Mouse (Mus musculus) liver, embryonic 15.5 days (tissue): ENCODE data around the gene Cep57l1. TPM values are rescaled to one million over a fixed set of nuclear protein-coding genes. Genes with fewer than 3 reads are reported as not detected.

ENCODE experiments used
- ATAC-seq: fragments of 200-750 bp; cut with Nextera tagmentation; 2 replicates; pipeline ENCODE4 v1.8.0; 2017; ENCODE audit warnings: moderate number of reproducible peaks, mild to moderate bottlenecking, moderate library complexity; ENCODE audit not compliant: insufficient read depth
- H3K27ac ChIP-seq: fragments of 300-500 bp; sonication (generic); replicated peaks from 2 replicates; pipeline ENCODE4 v1.5.1; 2015; ENCODE audit warnings: mild to moderate bottlenecking, inconsistent platforms
- H3K27me3 ChIP-seq: fragments of 300-500 bp; sonication (generic); 2 replicates; pipeline ENCODE4 v1.6.1; 2015; ENCODE audit warnings: mild to moderate bottlenecking, inconsistent platforms
- H3K36me3 ChIP-seq: fragments of 300-500 bp; sonication (generic); replicated peaks from 2 replicates; pipeline ENCODE4 v1.6.1; 2015; ENCODE audit warnings: moderate library complexity, mild to moderate bottlenecking, inconsistent platforms
- H3K4me1 ChIP-seq: fragments of 300-500 bp; sonication (generic); replicated peaks from 2 replicates; pipeline ENCODE4 v1.6.1; 2015; ENCODE audit warnings: inconsistent platforms
- H3K4me2 ChIP-seq: fragments of 300-500 bp; sonication (generic); 2 replicates; pipeline ENCODE4 v1.6.1; 2015; ENCODE audit warnings: moderate library complexity, mild to moderate bottlenecking, inconsistent platforms
- H3K4me3 ChIP-seq: fragments of 300-500 bp; sonication (generic); replicated peaks from 2 replicates; pipeline ENCODE4 v1.5.1; 2015; ENCODE audit warnings: mild to moderate bottlenecking, inconsistent platforms
- H3K9ac ChIP-seq: fragments of 300-500 bp; sonication (generic); 2 replicates; pipeline ENCODE4 v1.6.1; 2015; ENCODE audit warnings: moderate library complexity, mild to moderate bottlenecking, inconsistent platforms
- H3K9me3 ChIP-seq: fragments of 300-500 bp; sonication (generic); replicated peaks from 2 replicates; pipeline ENCODE4 v1.6.1; 2016; ENCODE audit warnings: inconsistent platforms
- WGBS: fragments of 180-500 bp; shearing (Covaris S2); methylation state at CpG from one replicate; pipeline ENCODE4 v1.1.7; 2015; ENCODE audit warnings: mixed read lengths; ENCODE audit not compliant: insufficient replicate concordance; 5-methylcytosine and 5-hydroxymethylcytosine counted together
- microRNA-seq: library from miRNA; unstranded; fragments of <30 nt; microRNA quantifications from one replicate; pipeline ENCODE4, GENCODE M21; 2016
- polyA plus RNA-seq: library from polyadenylated mRNA; unstranded; fragments of >200 nt; fragmentation: Nextera tagmentation; extraction: Ambion mirVana; gene quantifications from 2 replicates; pipeline ENCODE4 v1.2.1, GENCODE M21; 2015

Gene Cep57l1
- polyA plus RNA-seq, 1 experiment from 2014 or later: 13.3 TPM

DNA sequence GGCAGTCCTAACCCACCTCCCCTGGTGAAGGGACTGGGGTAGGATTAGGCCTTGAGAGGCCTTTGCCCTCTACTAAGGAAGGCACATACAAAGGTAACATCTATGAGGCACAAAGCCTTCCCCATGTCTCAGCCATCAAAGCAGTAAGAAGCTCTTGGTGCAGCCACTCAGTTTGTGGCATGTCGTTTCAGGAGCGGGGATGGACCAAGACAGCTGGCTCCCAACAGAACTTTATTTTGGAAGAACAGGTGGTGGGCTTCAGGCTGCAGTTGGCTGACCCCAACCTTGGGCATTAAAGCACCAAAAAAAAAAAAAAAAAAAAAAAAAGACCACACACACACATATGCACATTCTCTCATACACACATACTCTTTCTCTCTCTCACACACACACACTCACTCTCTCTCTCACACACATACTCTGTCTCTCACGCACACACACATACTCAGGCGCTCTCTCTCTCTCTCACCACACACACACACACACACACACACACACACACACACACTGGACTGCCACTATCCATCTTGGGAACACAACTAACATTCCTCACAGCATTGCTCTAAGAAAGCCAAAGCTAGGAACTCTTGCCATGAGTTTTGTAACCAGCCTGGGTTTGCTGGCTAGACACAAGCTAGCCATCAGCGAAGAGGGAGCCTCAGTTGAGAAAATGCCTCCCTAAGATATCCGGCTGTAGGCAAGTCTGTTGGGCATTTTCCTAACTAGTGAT is 133.7 kb downstream of the Cep57l1 start:
- H3K27ac ChIP-seq: no peak overlapping the region
- H3K27me3 ChIP-seq: no peaks in the 10 kb centered on the region
- 68% methylated on average over 6 of the region's 6 CpGs for WGBS
- ATAC-seq: no peak
- H3K4me2 ChIP-seq: no peak overlapping the region
- no peak overlapping the region for H3K9ac ChIP-seq
- no peaks in the 10 kb centered on the region for H3K36me3 ChIP-seq
- H3K4me1 ChIP-seq: peaks cover 3% of the 10 kb centered on the region; the same call in 1 of the 2 replicates
- H3K9me3 ChIP-seq: no peaks in the 10 kb centered on the region
- no peak overlapping the region for H3K4me3 ChIP-seq

DNA sequence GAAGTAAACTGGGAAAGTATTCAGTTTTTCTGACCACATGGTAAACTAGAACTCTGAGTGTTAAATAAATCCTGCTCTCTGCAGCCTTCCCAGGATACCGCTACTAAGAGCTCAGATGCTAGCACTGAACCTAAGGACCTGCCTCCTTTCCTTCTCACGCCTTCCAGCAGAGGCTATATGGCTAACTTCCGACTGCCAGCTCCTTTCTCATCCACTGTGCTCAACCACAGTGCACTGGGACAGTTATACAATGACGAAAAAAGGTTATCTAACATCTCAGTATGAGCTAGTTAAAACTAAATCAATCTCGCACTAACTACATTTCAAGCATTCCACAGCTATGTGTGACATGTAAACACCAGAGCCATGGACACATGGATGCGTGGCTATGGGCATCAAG is 134.4 kb downstream of the Cep57l1 start:
- ATAC-seq: no peak
- WGBS: 54% methylated on average over 6 of the region's 6 CpGs
- no peak overlapping the region for H3K4me3 ChIP-seq

DNA sequence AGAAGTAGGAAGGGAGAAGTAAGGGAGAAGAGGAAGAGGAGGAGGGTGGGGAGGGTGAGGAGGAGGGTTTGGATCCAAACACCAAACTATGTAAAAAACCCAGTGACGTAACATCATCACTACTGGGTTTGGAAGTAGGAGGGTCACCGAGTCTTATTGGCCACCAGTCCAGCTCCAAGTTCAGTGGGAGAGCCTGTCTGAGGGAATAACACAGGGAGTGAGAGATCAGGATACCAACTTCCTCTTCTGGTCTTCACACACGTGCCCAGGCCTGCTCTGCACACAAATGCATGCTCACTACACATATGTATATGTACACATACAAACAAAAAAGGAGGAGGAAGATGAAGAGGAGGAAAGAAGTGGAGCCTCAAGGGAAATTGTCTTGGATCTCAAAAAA is 135.3 kb downstream of the Cep57l1 start:
- Histone ChIP-seq H3K4me3 (no peak overlapping the region), H3K9ac (no peak overlapping the region), H3K27me3 (no peaks in the 10 kb centered on the region), H3K4me2 (no peak overlapping the region), H3K4me1 (peaks cover 3% of the 10 kb centered on the region; the same call in 1 of the 2 replicates), H3K36me3 (no peaks in the 10 kb centered on the region), H3K9me3 (no peaks in the 10 kb centered on the region), H3K27ac (no peak overlapping the region)
- ATAC-seq: no peak
- WGBS: 48% methylated on average over 3 of the region's 3 CpGs

More for the DNA sequence above, 134.4 kb downstream of the Cep57l1 start:
- H3K4me2 ChIP-seq: no peak overlapping the region
- no peaks in the 10 kb centered on the region for H3K36me3 ChIP-seq
- no peak overlapping the region for H3K27ac ChIP-seq
- H3K4me1 ChIP-seq: peaks cover 3% of the 10 kb centered on the region; the same call in 1 of the 2 replicates
- no peak overlapping the region for H3K9ac ChIP-seq
- no peaks in the 10 kb centered on the region for H3K27me3 ChIP-seq
- H3K9me3 ChIP-seq: no peaks in the 10 kb centered on the region

DNA sequence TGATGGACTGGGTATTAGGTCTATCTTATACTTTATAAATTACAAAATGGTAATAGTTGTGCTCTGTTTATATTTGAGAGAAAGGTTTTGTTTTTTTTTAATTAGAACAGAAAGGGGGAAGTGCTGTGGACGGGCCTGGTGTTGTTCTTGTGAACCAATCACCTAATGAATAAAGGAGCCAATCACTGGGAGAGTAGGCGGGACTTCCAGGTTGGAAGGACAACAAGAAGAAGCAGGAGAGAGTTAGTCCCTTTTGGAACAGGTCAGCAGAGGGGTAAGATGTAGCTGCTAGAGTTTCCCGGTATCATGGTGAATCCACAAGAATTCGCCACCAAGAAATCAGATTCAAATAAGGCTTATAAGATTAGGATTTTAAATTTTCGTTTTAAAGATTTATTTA is 139.5 kb downstream of the Cep57l1 start:
- no peak overlapping the region for H3K4me2 ChIP-seq
- no peak overlapping the region for H3K4me3 ChIP-seq
- no peak overlapping the region for H3K27ac ChIP-seq
- no peak for ATAC-seq
- no peaks in the 10 kb centered on the region for H3K36me3 ChIP-seq
- WGBS: 53% methylated on average over 5 of the region's 5 CpGs
- H3K27me3 ChIP-seq: no peaks in the 10 kb centered on the region
- no peaks in the 10 kb centered on the region for H3K9me3 ChIP-seq
- no peak overlapping the region for H3K9ac ChIP-seq
- H3K4me1 ChIP-seq: no peaks in the 10 kb centered on the region

Small RNA genes within 50 kb of the gene (microRNA-seq; reads per million reads assigned to microRNA genes)
- gene Mir3473b: not detected

Other genes starting within 250 kb of the Cep57l1 start
- gene Ccdc162, start 93.2 kb downstream of the Cep57l1 start, polyA plus RNA-seq: 0.06 TPM in 1 of 2 replicates, not detected in the other
- 19.9 and 20.3 TPM in 2 replicates for gene Sesn1, start 64 bp upstream of the Cep57l1 start, polyA plus RNA-seq
- 0.06 and 0.08 TPM in 2 replicates for gene Armc2, start 208.6 kb upstream of the Cep57l1 start, polyA plus RNA-seq